Mouse (Mus musculus): ENCODE data around the gene Flot1. TPM values are rescaled to one million over a fixed set of nuclear protein-coding genes. Genes with fewer than 3 reads are reported as not detected.

The Flot1 gene
- polyA plus RNA-seq, 1 experiment from 2014 or later = 50.0 TPM

DNA sequence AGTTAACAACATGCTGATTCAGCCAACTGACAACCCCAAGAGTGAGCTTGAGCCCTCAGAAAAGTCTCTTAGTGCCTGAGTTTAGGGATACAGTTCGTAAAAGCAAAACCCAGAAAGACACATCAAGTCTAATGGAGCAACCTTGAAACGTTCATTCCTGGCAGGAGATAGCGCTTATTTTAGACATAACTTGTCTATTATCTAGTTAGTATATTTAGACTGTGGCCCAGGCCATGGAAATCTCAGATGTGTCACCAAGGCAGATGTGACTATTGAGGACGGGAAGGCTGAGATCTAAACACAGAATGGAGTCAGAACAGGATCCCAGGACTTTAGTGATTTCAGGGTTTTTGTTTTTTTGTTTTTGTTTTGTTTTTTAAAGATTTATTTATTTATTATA lies 37.9 kb upstream of the Flot1 start:
- no peak overlapping the region for H3K9ac ChIP-seq (ENCODE audit: low read depth, low read length)
- no peaks in the 10 kb centered on the region for H3K9me3 ChIP-seq (ENCODE audit: control insufficient read depth, low read length)
- no peaks in the 10 kb centered on the region for H3K4me1 ChIP-seq (replicated peaks; ENCODE audit: control insufficient read depth, insufficient read depth, low read length)
- no peak overlapping the region for H3K4me2 ChIP-seq (replicated peaks; ENCODE audit: low read depth, low read length)
- no peak for DNase-seq (ENCODE audit: low spot score)
- 89% methylated on average over 4 of the region's 4 CpGs for WGBS
- H3K27ac ChIP-seq (ENCODE audit: low read depth, low read length) = no peak overlapping the region
- no peaks in the 10 kb centered on the region for H3K36me3 ChIP-seq (ENCODE audit: control insufficient read depth, insufficient read depth, low read length)
- no peak overlapping the region for H3K4me3 ChIP-seq (ENCODE audit: low read depth, low read length)
- ATAC-seq (ENCODE audit: low FRiP score) = no peak
- H3K27me3 ChIP-seq (ENCODE audit: control insufficient read depth, insufficient read depth, low read length) = no peaks in the 10 kb centered on the region

DNA sequence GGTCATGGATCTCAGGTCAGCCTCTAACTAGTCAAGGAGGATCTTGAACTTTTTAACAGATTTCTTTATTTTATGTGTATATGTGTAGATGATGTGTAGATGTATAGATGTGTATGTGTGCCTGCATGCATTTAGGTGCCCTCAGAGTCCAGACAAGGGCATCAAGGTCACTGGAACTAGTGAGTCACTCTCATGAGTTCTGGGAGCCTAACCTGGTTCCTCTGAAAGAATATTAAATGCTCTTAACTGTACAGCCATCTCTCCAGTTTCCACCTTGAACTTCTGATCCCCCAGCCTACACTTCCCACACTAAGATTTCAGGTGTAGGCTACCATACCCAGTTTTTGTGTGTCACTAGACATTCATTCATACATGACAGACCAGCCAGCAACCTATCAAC lies 35.5 kb upstream of the Flot1 start:
- ATAC-seq (ENCODE audit: low FRiP score) (no peak), DNase-seq (ENCODE audit: low spot score) (no peak)
- no peak overlapping the region for H3K4me2 ChIP-seq (replicated peaks; ENCODE audit: low read depth, low read length)
- no peak overlapping the region for H3K9ac ChIP-seq (ENCODE audit: low read depth, low read length)
- no peaks in the 10 kb centered on the region for H3K9me3 ChIP-seq (ENCODE audit: control insufficient read depth, low read length)
- H3K4me3 ChIP-seq (ENCODE audit: low read depth, low read length) = no peak overlapping the region
- H3K27ac ChIP-seq (ENCODE audit: low read depth, low read length) = no peak overlapping the region
- H3K36me3 ChIP-seq (ENCODE audit: control insufficient read depth, insufficient read depth, low read length) = no peaks in the 10 kb centered on the region
- no peaks in the 10 kb centered on the region for H3K4me1 ChIP-seq (replicated peaks; ENCODE audit: control insufficient read depth, insufficient read depth, low read length)
- H3K27me3 ChIP-seq (ENCODE audit: control insufficient read depth, insufficient read depth, low read length) = no peaks in the 10 kb centered on the region

DNA sequence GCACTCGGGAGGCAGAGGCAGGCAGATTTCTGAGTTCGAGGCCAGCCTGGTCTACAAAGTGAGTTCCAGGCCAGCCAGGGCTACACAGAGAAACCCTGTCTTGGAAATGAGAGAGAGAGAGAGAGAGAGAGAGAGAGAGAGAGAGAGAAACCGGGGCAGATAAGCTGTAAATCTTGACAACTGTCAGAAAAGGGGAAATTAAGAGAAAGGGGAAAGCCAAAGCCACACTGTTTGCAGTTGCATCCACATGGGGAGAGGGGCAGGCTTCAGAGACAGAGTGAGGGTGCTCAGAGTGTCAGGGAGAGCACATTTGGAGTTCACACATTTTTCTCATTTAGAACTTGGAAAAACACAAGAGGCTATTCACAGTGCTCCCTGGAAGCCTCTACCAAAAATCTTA lies 35.0 kb upstream of the Flot1 start:
- DNase-seq (ENCODE audit: low spot score) = no peak
- Histone ChIP-seq H3K27ac (ENCODE audit: low read depth, low read length) (no peak overlapping the region), H3K4me3 (ENCODE audit: low read depth, low read length) (no peak overlapping the region), H3K9ac (ENCODE audit: low read depth, low read length) (no peak overlapping the region), H3K36me3 (ENCODE audit: control insufficient read depth, insufficient read depth, low read length) (no peaks in the 10 kb centered on the region), H3K4me2 (replicated peaks; ENCODE audit: low read depth, low read length) (no peak overlapping the region), H3K9me3 (ENCODE audit: control insufficient read depth, low read length) (no peaks in the 10 kb centered on the region), H3K4me1 (replicated peaks; ENCODE audit: control insufficient read depth, insufficient read depth, low read length) (no peaks in the 10 kb centered on the region), H3K27me3 (ENCODE audit: control insufficient read depth, insufficient read depth, low read length) (no peaks in the 10 kb centered on the region)
- no peak for ATAC-seq (ENCODE audit: low FRiP score)
- 83% methylated on average over 3 of the region's 3 CpGs for WGBS

DNA sequence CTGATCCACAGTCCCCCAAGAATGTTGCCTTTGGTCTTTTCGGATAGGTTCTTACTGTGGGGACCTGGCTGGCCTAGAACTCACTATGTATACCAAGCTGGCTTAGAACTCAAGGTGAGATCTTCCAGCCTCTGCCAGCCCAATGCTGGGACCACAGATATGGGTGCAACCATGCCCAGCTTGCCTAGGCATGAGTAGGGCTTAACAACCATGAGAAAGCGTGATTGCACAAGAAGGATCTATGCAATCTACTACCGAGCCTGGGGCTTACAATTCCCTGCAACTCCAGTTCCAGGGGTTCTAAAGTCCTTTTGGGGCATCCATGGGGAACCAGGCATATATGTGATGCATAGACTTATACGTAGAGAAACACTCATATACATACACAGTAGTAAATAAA lies 32.1 kb upstream of the Flot1 start:
- DNase-seq (ENCODE audit: low spot score) (no peak), ATAC-seq (ENCODE audit: low FRiP score) (no peak)
- Histone ChIP-seq H3K4me3 (ENCODE audit: low read depth, low read length) (no peak overlapping the region), H3K36me3 (ENCODE audit: control insufficient read depth, insufficient read depth, low read length) (no peaks in the 10 kb centered on the region), H3K9me3 (ENCODE audit: control insufficient read depth, low read length) (no peaks in the 10 kb centered on the region), H3K27me3 (ENCODE audit: control insufficient read depth, insufficient read depth, low read length) (no peaks in the 10 kb centered on the region), H3K9ac (ENCODE audit: low read depth, low read length) (no peak overlapping the region), H3K27ac (ENCODE audit: low read depth, low read length) (no peak overlapping the region), H3K4me1 (replicated peaks; ENCODE audit: control insufficient read depth, insufficient read depth, low read length) (no peaks in the 10 kb centered on the region), H3K4me2 (replicated peaks; ENCODE audit: low read depth, low read length) (no peak overlapping the region)
- 88% methylated on average over 4 of the region's 4 CpGs for WGBS

DNA sequence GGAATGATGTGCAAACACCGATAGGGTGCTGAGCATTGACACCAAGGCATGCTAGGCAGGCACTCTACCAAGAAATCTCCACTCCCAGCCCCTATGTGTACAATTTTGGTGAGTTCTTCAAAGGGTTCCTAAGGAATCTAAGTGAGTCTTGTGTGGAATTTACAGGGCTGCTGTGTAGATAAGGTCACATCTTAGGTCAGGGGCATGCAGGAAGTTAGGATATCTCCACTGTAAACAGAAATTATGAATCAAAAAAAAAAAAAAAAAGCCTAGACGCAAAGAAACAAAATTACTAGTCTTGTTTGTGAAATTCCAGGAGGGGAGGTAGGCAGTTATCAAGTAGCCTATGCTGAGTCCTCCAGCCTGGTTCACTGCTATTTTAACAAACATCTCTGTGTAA lies 30.2 kb upstream of the Flot1 start:
- no peak overlapping the region for H3K4me2 ChIP-seq (replicated peaks; ENCODE audit: low read depth, low read length)
- DNase-seq (ENCODE audit: low spot score) (no peak), ATAC-seq (ENCODE audit: low FRiP score) (no peak)
- WGBS = 87% methylated on average over 2 of the region's 2 CpGs
- no peak overlapping the region for H3K4me3 ChIP-seq (ENCODE audit: low read depth, low read length)
- H3K4me1 ChIP-seq (replicated peaks; ENCODE audit: control insufficient read depth, insufficient read depth, low read length) = no peaks in the 10 kb centered on the region
- no peaks in the 10 kb centered on the region for H3K27me3 ChIP-seq (ENCODE audit: control insufficient read depth, insufficient read depth, low read length)
- H3K36me3 ChIP-seq (ENCODE audit: control insufficient read depth, insufficient read depth, low read length) = no peaks in the 10 kb centered on the region
- H3K9ac ChIP-seq (ENCODE audit: low read depth, low read length) = no peak overlapping the region
- H3K9me3 ChIP-seq (ENCODE audit: control insufficient read depth, low read length) = no peaks in the 10 kb centered on the region
- no peak overlapping the region for H3K27ac ChIP-seq (ENCODE audit: low read depth, low read length)

DNA sequence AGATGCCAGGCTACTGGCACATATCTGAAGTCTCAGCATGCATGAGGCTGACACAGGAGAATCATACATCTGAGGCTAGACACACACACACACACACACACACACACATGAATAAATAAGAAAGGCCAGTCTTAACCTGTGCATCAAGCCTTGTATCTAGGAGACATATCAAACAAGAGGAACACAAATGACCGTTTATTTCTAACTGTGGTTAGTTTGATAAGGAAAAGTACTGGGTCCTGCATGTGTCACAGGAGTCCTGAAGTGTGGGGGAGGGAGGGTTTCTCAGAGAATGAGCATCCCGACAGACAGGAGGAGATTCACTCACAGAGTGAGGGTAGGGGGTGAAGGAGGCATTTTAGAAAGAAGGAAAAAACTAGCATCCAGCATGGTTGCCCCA lies 27.9 kb upstream of the Flot1 start:
- Histone ChIP-seq H3K9ac (ENCODE audit: low read depth, low read length) (no peak overlapping the region), H3K4me3 (ENCODE audit: low read depth, low read length) (no peak overlapping the region), H3K4me2 (replicated peaks; ENCODE audit: low read depth, low read length) (no peak overlapping the region), H3K4me1 (replicated peaks; ENCODE audit: control insufficient read depth, insufficient read depth, low read length) (no peaks in the 10 kb centered on the region), H3K27me3 (ENCODE audit: control insufficient read depth, insufficient read depth, low read length) (no peaks in the 10 kb centered on the region), H3K9me3 (ENCODE audit: control insufficient read depth, low read length) (no peaks in the 10 kb centered on the region), H3K36me3 (ENCODE audit: control insufficient read depth, insufficient read depth, low read length) (no peaks in the 10 kb centered on the region), H3K27ac (ENCODE audit: low read depth, low read length) (no peak overlapping the region)
- 54% methylated on average over 2 of the region's 2 CpGs for WGBS
- ATAC-seq (ENCODE audit: low FRiP score) (no peak), DNase-seq (ENCODE audit: low spot score) (no peak)

DNA sequence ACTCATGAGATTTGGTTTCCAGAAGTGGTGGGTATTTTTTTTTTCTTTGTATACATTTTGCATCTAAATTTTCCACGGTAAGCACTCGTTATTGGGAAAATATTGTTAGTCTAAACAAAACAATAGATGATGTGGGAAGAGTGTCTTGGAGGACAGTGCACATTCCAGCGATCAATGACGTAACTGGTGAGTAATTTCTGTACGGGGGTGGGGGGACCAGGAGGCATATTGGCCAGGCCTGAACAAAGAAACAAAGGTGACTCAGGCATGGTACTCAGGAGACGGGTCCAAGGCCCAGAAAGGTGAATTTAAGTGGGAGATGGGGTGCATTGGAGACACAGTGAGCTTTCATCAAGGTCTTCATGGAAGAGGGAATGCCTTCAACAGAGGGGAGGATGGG lies 27.4 kb upstream of the Flot1 start:
- DNase-seq (ENCODE audit: low spot score) = no peak
- no peaks in the 10 kb centered on the region for H3K4me1 ChIP-seq (replicated peaks; ENCODE audit: control insufficient read depth, insufficient read depth, low read length)
- 85% methylated on average over 6 of the region's 6 CpGs for WGBS
- no peak overlapping the region for H3K27ac ChIP-seq (ENCODE audit: low read depth, low read length)
- H3K4me3 ChIP-seq (ENCODE audit: low read depth, low read length) = no peak overlapping the region
- H3K27me3 ChIP-seq (ENCODE audit: control insufficient read depth, insufficient read depth, low read length) = no peaks in the 10 kb centered on the region
- H3K9me3 ChIP-seq (ENCODE audit: control insufficient read depth, low read length) = no peaks in the 10 kb centered on the region
- H3K4me2 ChIP-seq (replicated peaks; ENCODE audit: low read depth, low read length) = no peak overlapping the region
- ATAC-seq (ENCODE audit: low FRiP score) = no peak
- H3K9ac ChIP-seq (ENCODE audit: low read depth, low read length) = no peak overlapping the region
- H3K36me3 ChIP-seq (ENCODE audit: control insufficient read depth, insufficient read depth, low read length) = no peaks in the 10 kb centered on the region

DNA sequence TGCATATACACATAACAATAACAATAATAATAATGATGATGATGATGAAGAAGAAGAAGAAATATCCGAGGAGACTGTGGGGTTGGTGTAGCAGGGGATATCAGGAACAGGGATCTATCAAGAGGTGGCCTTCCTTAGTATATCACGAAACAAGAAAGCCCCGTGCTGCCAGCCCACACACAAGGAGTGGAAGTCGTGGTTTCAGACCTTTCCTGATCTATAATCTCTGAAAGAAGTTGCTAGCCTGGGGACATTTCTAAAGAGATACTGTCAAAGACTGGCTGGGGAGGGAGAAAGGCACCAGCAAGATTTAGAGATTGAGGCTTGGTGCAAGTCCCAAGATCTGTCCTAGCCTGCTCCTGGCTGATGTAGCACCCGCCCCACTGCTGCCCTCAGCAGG lies 26.2 kb upstream of the Flot1 start:
- no peak for ATAC-seq (ENCODE audit: low FRiP score)

DNA sequence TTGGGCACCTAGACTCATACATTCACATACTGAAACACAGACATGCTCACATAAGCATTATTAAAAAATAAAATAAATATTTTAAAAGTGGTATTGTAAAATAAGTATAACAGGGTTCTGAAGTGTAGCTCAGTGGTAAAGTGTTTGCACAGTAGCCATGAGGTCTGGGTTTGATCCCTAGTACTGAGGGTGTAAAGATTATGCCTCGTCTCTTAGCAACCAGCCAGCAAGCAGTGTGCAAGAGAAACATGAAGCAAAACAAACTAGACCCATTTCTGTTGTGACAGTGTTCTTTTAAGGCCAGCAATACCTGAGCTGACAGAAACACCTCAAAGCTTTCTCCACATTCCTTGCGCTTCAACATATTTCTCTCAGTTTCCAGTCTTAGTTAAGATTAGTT lies 22.1 kb upstream of the Flot1 start:
- no peak for ATAC-seq (ENCODE audit: low FRiP score)
- no peaks in the 10 kb centered on the region for H3K9me3 ChIP-seq (ENCODE audit: control insufficient read depth, low read length)
- no peaks in the 10 kb centered on the region for H3K4me1 ChIP-seq (replicated peaks; ENCODE audit: control insufficient read depth, insufficient read depth, low read length)
- 71% methylated on average over 2 of the region's 2 CpGs for WGBS
- H3K27me3 ChIP-seq (ENCODE audit: control insufficient read depth, insufficient read depth, low read length) = no peaks in the 10 kb centered on the region
- H3K4me3 ChIP-seq (ENCODE audit: low read depth, low read length) = no peak overlapping the region
- H3K4me2 ChIP-seq (replicated peaks; ENCODE audit: low read depth, low read length) = no peak overlapping the region
- DNase-seq (ENCODE audit: low spot score) = no peak
- H3K36me3 ChIP-seq (ENCODE audit: control insufficient read depth, insufficient read depth, low read length) = no peaks in the 10 kb centered on the region
- no peak overlapping the region for H3K9ac ChIP-seq (ENCODE audit: low read depth, low read length)
- no peak overlapping the region for H3K27ac ChIP-seq (ENCODE audit: low read depth, low read length)

More for the DNA sequence above, 26.2 kb upstream of the Flot1 start:
- no peaks in the 10 kb centered on the region for H3K4me1 ChIP-seq (replicated peaks; ENCODE audit: control insufficient read depth, insufficient read depth, low read length)
- DNase-seq (ENCODE audit: low spot score) = no peak
- H3K4me2 ChIP-seq (replicated peaks; ENCODE audit: low read depth, low read length) = no peak overlapping the region
- no peak overlapping the region for H3K27ac ChIP-seq (ENCODE audit: low read depth, low read length)
- H3K9me3 ChIP-seq (ENCODE audit: control insufficient read depth, low read length) = no peaks in the 10 kb centered on the region
- H3K36me3 ChIP-seq (ENCODE audit: control insufficient read depth, insufficient read depth, low read length) = no peaks in the 10 kb centered on the region
- WGBS = 70% methylated on average over 5 of the region's 5 CpGs
- no peaks in the 10 kb centered on the region for H3K27me3 ChIP-seq (ENCODE audit: control insufficient read depth, insufficient read depth, low read length)
- no peak overlapping the region for H3K9ac ChIP-seq (ENCODE audit: low read depth, low read length)
- no peak overlapping the region for H3K4me3 ChIP-seq (ENCODE audit: low read depth, low read length)
